Mouse (Mus musculus): ENCODE results near the gene Ces1e. TPM values are rescaled to one million over a fixed set of nuclear protein-coding genes. Genes with fewer than 3 reads are reported as not detected.
A peak's percentile ranks its signal among the peaks of the same experiment; 100 is the strongest.
"Not testable (repeated sequence)": the region's sequence is repeated elsewhere in the genome, so short reads cannot be mapped to it uniquely, and the experiment has no call there.

Ces1e gene
- total and polyA plus RNA-seq, 2 experiments, result 82.7 to 135 TPM

GRCm38 (mm10) chr8:93228673-93229370 lies 597 bp downstream of the Ces1e start:
- H3K27me3 ChIP-seq (ENCODE audit: control insufficient read depth, insufficient read depth, low read length), result no peaks in the 10 kb centered on the region
- no peaks in the 10 kb centered on the region; the same call in 1 of the 2 replicates for H3K36me3 ChIP-seq (ENCODE audit: control insufficient read depth, insufficient read depth, low read length)
- peak; percentile 93 for DNase-seq (ENCODE audit: extremely low read depth, low read depth, low spot score)
- WGBS, result 29% methylated on average over 11 of the region's 11 CpGs
- H3K4me1 ChIP-seq (ENCODE audit: control insufficient read depth, insufficient read depth, low read length), result peaks cover 27% of the 10 kb centered on the region
- H3K9ac ChIP-seq (ENCODE audit: low read depth, low read length), result peak overlapping the region; percentile 92
- TF ChIP-seq CTCF (IDR thresholded peaks at IDR 0.05; ENCODE audit: low read depth, low read length) (no peak), POLR2A (IDR thresholded peaks at IDR 0.05; ENCODE audit: extremely low read depth, insufficient read depth, low read length) (no peak)
- peak overlapping the region; percentile 51 for H3K4me3 ChIP-seq (ENCODE audit: insufficient read depth, low read depth, low read length)
- H3K27ac ChIP-seq (replicated peaks; ENCODE audit: insufficient read depth, low read depth, low read length), result peak overlapping the region; percentile 100
- peaks cover 6% of the 10 kb centered on the region; the same call in 1 of the 2 replicates for H3K79me2 ChIP-seq (ENCODE audit: control insufficient read depth, insufficient read depth, low read length)

GRCm38 (mm10) chr8:93226471-93226870 lies 2.9 kb downstream of the Ces1e start:
- peaks cover 23% of the 10 kb centered on the region for H3K4me1 ChIP-seq (ENCODE audit: control insufficient read depth, insufficient read depth, low read length)
- H3K27me3 ChIP-seq (ENCODE audit: control insufficient read depth, insufficient read depth, low read length); H3K4me3 ChIP-seq (ENCODE audit: insufficient read depth, low read depth, low read length); H3K36me3 ChIP-seq (ENCODE audit: control insufficient read depth, insufficient read depth, low read length); H3K27ac ChIP-seq (replicated peaks; ENCODE audit: insufficient read depth, low read depth, low read length); H3K9ac ChIP-seq (ENCODE audit: low read depth, low read length); H3K79me2 ChIP-seq (ENCODE audit: control insufficient read depth, insufficient read depth, low read length): not testable (repeated sequence)
- DNase-seq (ENCODE audit: extremely low read depth, low read depth, low spot score), result peak; percentile 66
- 28% methylated on average over 1 of the region's 1 CpGs for WGBS

DNA sequence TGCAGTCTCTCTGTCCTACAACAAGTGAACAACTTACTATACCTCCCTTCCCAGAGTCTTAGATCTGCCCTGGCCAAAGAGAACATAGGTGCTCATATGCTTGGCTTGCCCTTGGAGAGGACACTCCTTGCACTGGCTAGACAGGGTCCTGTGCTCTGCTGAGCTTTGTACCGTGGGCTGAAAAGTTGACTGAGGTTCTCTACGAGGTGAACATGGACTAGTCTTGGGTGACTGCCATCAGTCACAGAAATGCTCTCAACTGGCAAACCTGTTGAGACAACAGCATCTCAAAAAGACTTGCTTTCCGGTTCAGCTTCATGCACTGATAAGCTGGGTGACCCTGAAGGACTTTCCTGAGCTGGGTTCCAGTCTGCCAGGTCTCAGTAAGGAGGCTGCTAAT lies 7.5 kb downstream of the Ces1e start:
- peak; percentile 69 for DNase-seq (ENCODE audit: extremely low read depth, low read depth, low spot score)
- H3K4me1 ChIP-seq (ENCODE audit: control insufficient read depth, insufficient read depth, low read length), result peaks cover 7% of the 10 kb centered on the region; the same call in 1 of the 2 replicates
- no peak for TF ChIP-seq CTCF (IDR thresholded peaks at IDR 0.05; ENCODE audit: low read depth, low read length)
- TF ChIP-seq POLR2A (IDR thresholded peaks at IDR 0.05; ENCODE audit: extremely low read depth, insufficient read depth, low read length), result no peak
- peaks cover 36% of the 10 kb centered on the region for H3K36me3 ChIP-seq (ENCODE audit: control insufficient read depth, insufficient read depth, low read length)
- 20% methylated on average over 3 of the region's 3 CpGs for WGBS
- no peaks in the 10 kb centered on the region for H3K27me3 ChIP-seq (ENCODE audit: control insufficient read depth, insufficient read depth, low read length)
- H3K27ac ChIP-seq (replicated peaks; ENCODE audit: insufficient read depth, low read depth, low read length), result 0 out of 2 replicates have a peak overlapping the region, but pooled peaks have one; percentile 2
- H3K79me2 ChIP-seq (ENCODE audit: control insufficient read depth, insufficient read depth, low read length), result peaks cover 3% of the 10 kb centered on the region; the same call in 1 of the 2 replicates
- no peak overlapping the region for H3K9ac ChIP-seq (ENCODE audit: low read depth, low read length)
- no peak overlapping the region for H3K4me3 ChIP-seq (ENCODE audit: insufficient read depth, low read depth, low read length)

- no peak overlapping the region for H3K9ac ChIP-seq (ENCODE audit: low read depth, low read length)
- TF ChIP-seq CTCF (IDR thresholded peaks at IDR 0.05; ENCODE audit: low read depth, low read length) (peak; percentile 41), POLR2A (IDR thresholded peaks at IDR 0.05; ENCODE audit: extremely low read depth, insufficient read depth, low read length) (no peak)
- no peak for DNase-seq (ENCODE audit: extremely low read depth, low read depth, low spot score)
- H3K79me2 ChIP-seq (ENCODE audit: control insufficient read depth, insufficient read depth, low read length), result no peaks in the 10 kb centered on the region
- no peak overlapping the region for H3K4me3 ChIP-seq (ENCODE audit: insufficient read depth, low read depth, low read length)
- no peaks in the 10 kb centered on the region for H3K27me3 ChIP-seq (ENCODE audit: control insufficient read depth, insufficient read depth, low read length)
- WGBS, result 66% methylated on average over 4 of the region's 4 CpGs
- H3K36me3 ChIP-seq (ENCODE audit: control insufficient read depth, insufficient read depth, low read length), result peaks cover 54% of the 10 kb centered on the region
- peaks cover 3% of the 10 kb centered on the region; the same call in 1 of the 2 replicates for H3K4me1 ChIP-seq (ENCODE audit: control insufficient read depth, insufficient read depth, low read length)
- no peak overlapping the region for H3K27ac ChIP-seq (replicated peaks; ENCODE audit: insufficient read depth, low read depth, low read length)
Measured at GRCm38 (mm10) chr8:93217867-93218266, 11.6 kb downstream of the Ces1e start.

DNA sequence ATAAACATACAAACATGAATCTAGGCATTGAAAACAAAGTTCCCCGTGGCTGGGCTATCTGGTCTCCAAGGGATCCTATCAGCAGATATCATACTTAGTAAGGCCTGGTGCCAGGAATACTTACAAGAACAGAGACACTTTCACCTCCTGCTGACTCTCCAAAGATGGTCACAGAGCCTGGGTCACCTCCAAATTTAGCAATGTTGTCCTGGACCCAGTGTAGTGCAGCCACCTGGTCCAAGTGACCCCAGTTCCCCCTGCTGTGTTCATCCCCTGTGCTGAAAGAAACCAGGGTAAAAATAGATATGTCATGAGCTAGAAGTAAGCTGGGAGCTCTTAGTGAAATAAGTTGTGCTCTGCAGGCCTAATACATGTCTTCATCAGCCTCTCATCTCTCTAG lies 12.0 kb downstream of the Ces1e start:
- Histone ChIP-seq H3K27me3 (ENCODE audit: control insufficient read depth, insufficient read depth, low read length) (no peaks in the 10 kb centered on the region), H3K9ac (ENCODE audit: low read depth, low read length) (no peak overlapping the region), H3K36me3 (ENCODE audit: control insufficient read depth, insufficient read depth, low read length) (peaks cover 56% of the 10 kb centered on the region), H3K27ac (replicated peaks; ENCODE audit: insufficient read depth, low read depth, low read length) (no peak overlapping the region), H3K79me2 (ENCODE audit: control insufficient read depth, insufficient read depth, low read length) (no peaks in the 10 kb centered on the region), H3K4me3 (ENCODE audit: insufficient read depth, low read depth, low read length) (no peak overlapping the region), H3K4me1 (ENCODE audit: control insufficient read depth, insufficient read depth, low read length) (peaks cover 3% of the 10 kb centered on the region; the same call in 1 of the 2 replicates)
- peak; percentile 68 for DNase-seq (ENCODE audit: extremely low read depth, low read depth, low spot score)
- whole genome bisulfite sequencing, result 5% methylated on average over 1 of the region's 1 CpGs
- no peak for TF ChIP-seq POLR2A (IDR thresholded peaks at IDR 0.05; ENCODE audit: extremely low read depth, insufficient read depth, low read length)
- TF ChIP-seq CTCF (IDR thresholded peaks at IDR 0.05; ENCODE audit: low read depth, low read length), result no peak

DNA sequence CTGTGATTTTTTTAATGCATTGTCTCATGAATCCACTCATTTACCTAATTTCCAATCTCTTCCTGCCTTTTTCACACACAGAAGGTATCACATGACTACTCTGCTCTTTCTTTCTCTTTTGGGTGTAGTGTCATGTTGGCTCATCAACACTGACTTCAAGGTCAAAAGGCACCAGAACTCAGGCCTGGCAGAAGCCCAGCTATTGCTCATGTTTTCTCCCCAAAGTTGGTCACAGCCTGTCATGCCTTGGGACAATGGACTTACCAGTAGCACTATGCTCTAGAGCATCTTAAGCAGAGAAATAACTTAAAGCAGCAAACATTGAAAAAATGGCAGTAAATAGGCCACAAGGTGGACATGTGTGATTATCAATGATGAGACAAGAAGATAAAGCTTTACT lies 18.3 kb downstream of the Ces1e start:
- Histone ChIP-seq H3K4me3 (ENCODE audit: insufficient read depth, low read depth, low read length) (no peak overlapping the region), H3K36me3 (ENCODE audit: control insufficient read depth, insufficient read depth, low read length) (peaks cover 42% of the 10 kb centered on the region), H3K27ac (replicated peaks; ENCODE audit: insufficient read depth, low read depth, low read length) (no peak overlapping the region), H3K4me1 (ENCODE audit: control insufficient read depth, insufficient read depth, low read length) (peaks cover 3% of the 10 kb centered on the region; the same call in 1 of the 2 replicates), H3K9ac (ENCODE audit: low read depth, low read length) (no peak overlapping the region), H3K79me2 (ENCODE audit: control insufficient read depth, insufficient read depth, low read length) (no peaks in the 10 kb centered on the region), H3K27me3 (ENCODE audit: control insufficient read depth, insufficient read depth, low read length) (no peaks in the 10 kb centered on the region)
- TF ChIP-seq POLR2A (IDR thresholded peaks at IDR 0.05; ENCODE audit: extremely low read depth, insufficient read depth, low read length), result no peak
- no peak for TF ChIP-seq CTCF (IDR thresholded peaks at IDR 0.05; ENCODE audit: low read depth, low read length)
- DNase-seq (ENCODE audit: extremely low read depth, low read depth, low spot score), result peak; percentile 69

DNA sequence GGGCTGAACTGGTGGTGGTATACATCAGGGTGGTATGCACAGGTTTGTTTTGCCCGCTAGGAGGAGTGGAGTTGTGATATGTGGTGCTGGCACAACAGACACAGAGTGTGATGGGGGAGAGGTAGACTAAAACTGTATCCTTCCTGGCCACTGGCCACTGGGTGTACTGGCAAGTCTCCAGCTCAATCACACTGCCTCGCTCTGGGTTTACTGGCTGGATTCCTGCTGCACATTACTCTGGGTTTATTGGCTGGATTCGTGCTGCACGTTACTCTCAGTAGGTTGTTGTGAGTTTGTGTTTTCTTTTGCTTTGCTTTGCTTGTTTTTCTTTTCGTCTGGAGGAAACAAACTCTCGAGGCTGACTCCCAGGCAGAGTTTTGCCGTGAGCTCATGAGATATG lies 30.3 kb downstream of the Ces1e start:
- H3K4me3 ChIP-seq (ENCODE audit: insufficient read depth, low read depth, low read length), result peak overlapping the region; percentile 38
- H3K9ac ChIP-seq (ENCODE audit: low read depth, low read length), result peak overlapping the region; percentile 58
- peaks cover 22% of the 10 kb centered on the region for H3K4me1 ChIP-seq (ENCODE audit: control insufficient read depth, insufficient read depth, low read length)
- H3K36me3 ChIP-seq (ENCODE audit: control insufficient read depth, insufficient read depth, low read length), result peaks cover 25% of the 10 kb centered on the region
- peak overlapping the region; percentile 81 for H3K27ac ChIP-seq (replicated peaks; ENCODE audit: insufficient read depth, low read depth, low read length)
- 9% methylated on average over 7 of the region's 7 CpGs for WGBS
- DNase-seq (ENCODE audit: extremely low read depth, low read depth, low spot score), result peak; percentile 76
- peaks cover 17% of the 10 kb centered on the region; the same call in 1 of the 2 replicates for H3K79me2 ChIP-seq (ENCODE audit: control insufficient read depth, insufficient read depth, low read length)
- H3K27me3 ChIP-seq (ENCODE audit: control insufficient read depth, insufficient read depth, low read length), result not testable (repeated sequence)
